Mouse (Mus musculus) hindbrain, embryonic 12.5 days (tissue): ENCODE data around the gene Ubac1. TPM values are rescaled to one million over a fixed set of nuclear protein-coding genes. Genes with fewer than 3 reads are reported as not detected.

Source experiments
- ATAC-seq: fragments of 200-750 bp; cut with Nextera tagmentation; 2 replicates; pipeline ENCODE4 v1.8.0; 2017; ENCODE audit warnings: moderate TSS enrichment; ENCODE audit not compliant: low FRiP score
- H3K27ac ChIP-seq: fragments of 300-500 bp; sonication (generic); 2 replicates; pipeline ENCODE4 v1.5.1; 2016; ENCODE audit warnings: mild to moderate bottlenecking
- H3K27me3 ChIP-seq: fragments of 300-500 bp; sonication (generic); 2 replicates; pipeline ENCODE4 v1.6.1; 2016; ENCODE audit warnings: mild to moderate bottlenecking
- H3K36me3 ChIP-seq: fragments of 300-500 bp; sonication (generic); 2 replicates; pipeline ENCODE4 v1.6.1; 2016; ENCODE audit warnings: mild to moderate bottlenecking
- H3K4me1 ChIP-seq: fragments of 300-500 bp; sonication (generic); 2 replicates; pipeline ENCODE4 v1.6.1; 2016
- H3K4me2 ChIP-seq: fragments of 300-500 bp; sonication (generic); replicated peaks from 2 replicates; pipeline ENCODE4 v1.6.1; 2016; ENCODE audit warnings: mild to moderate bottlenecking
- H3K4me3 ChIP-seq: fragments of 300-500 bp; sonication (generic); 2 replicates; pipeline ENCODE4 v1.5.1; 2016; ENCODE audit warnings: mild to moderate bottlenecking
- H3K9ac ChIP-seq: fragments of 300-500 bp; sonication (generic); 2 replicates; pipeline ENCODE4 v1.6.1; 2016; ENCODE audit warnings: mild to moderate bottlenecking, moderate library complexity
- H3K9me3 ChIP-seq: fragments of 300-500 bp; sonication (generic); replicated peaks from 2 replicates; pipeline ENCODE4 v1.6.1; 2016; ENCODE audit warnings: mild to moderate bottlenecking
- WGBS: fragments of 180-500 bp; shearing (Covaris S2); methylation state at CpG from one replicate; pipeline ENCODE4 v1.1.7; 2016; 5-methylcytosine and 5-hydroxymethylcytosine counted together
- polyA plus RNA-seq: library from polyadenylated mRNA; unstranded; fragments of >200 nt; fragmentation: Nextera tagmentation; extraction: Ambion mirVana; gene quantifications from 2 replicates; pipeline ENCODE4 v1.2.1, GENCODE M21; 2016

Ubac1 gene
- polyA plus RNA-seq, 1 experiment from 2014 or later: 98.4 TPM

DNA sequence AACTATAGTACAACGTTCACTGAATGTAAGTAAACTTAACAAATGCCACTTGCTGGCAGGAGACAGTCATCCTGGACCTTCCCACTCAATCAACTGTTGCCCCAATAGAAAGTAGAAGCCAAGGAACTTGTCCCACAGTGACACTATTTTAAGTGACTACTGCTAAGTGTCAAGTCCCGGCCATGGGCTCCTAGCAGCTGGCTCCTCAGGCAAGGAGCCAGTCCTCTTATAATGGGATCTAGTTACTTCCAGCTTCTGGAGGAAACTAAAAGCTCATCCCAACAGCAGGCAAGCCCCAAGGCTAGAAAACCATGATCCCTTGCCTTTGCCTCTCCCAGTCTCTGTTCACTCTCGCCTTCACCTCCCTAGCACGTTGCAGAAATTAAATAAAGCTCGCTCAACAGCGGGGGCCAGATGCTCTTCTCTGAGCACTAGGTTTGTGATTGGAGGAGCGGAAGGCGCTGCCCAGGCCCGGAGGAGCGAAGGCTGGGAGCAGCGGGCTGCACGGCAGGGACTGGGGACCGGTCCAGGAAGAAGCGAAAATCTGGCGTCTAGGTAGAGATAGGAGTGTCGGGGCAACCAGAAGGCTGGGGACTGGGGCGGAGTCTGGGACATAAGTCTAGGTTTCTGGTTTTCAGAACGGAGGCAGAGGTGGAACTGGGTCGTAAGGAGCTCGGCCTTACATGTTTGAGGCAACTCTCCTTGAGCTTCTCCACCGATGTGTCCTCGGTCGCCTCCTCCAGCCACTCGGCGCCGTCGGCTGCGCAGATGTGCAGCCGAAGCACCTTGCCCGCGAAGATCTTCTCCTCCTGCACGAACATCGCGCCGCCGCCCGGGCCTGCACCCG, 610 bp downstream of the Ubac1 start:
- Histone ChIP-seq H3K27ac (peak overlapping the region; percentile 86), H3K4me3 (peak overlapping the region; percentile 92), H3K9me3 (no peaks in the 10 kb centered on the region), H3K9ac (peak overlapping the region; percentile 89), H3K36me3 (peaks cover 3% of the 10 kb centered on the region), H3K4me2 (peak overlapping the region; percentile 73), H3K4me1 (peaks cover 16% of the 10 kb centered on the region), H3K27me3 (no peaks in the 10 kb centered on the region)
- ATAC-seq: peak; percentile 24
- WGBS: 3% methylated on average over 38 of the region's 38 CpGs

DNA sequence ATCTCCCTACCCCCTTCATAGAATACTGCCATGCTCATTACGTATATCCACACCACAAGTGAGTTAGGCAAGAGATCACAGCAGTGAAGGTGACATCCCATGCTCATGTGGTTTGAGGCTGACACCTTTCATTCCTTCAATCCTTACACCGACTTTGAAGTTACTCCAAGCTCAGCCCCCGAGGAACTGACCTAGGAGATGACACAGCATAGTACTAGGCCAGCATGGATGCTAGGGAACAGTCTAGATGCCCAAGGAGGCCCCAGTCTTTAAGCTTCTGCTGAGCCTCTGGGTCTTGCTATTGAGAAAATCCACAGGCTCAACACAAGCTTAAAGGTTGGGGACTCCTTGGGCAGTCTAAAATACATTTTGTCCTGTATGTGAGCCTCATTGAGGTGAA, 1.6 kb downstream of the Ubac1 start:
- Histone ChIP-seq H3K4me1 (peaks cover 16% of the 10 kb centered on the region), H3K4me2 (peak overlapping the region; percentile 73), H3K9ac (0 out of 2 replicates have a peak overlapping the region, but pooled peaks have one; percentile 89), H3K27me3 (no peaks in the 10 kb centered on the region), H3K9me3 (no peaks in the 10 kb centered on the region), H3K4me3 (no peak overlapping the region), H3K27ac (no peak overlapping the region), H3K36me3 (peaks cover 13% of the 10 kb centered on the region)
- no peak for ATAC-seq
- WGBS: 88% methylated on average over 3 of the region's 3 CpGs

DNA sequence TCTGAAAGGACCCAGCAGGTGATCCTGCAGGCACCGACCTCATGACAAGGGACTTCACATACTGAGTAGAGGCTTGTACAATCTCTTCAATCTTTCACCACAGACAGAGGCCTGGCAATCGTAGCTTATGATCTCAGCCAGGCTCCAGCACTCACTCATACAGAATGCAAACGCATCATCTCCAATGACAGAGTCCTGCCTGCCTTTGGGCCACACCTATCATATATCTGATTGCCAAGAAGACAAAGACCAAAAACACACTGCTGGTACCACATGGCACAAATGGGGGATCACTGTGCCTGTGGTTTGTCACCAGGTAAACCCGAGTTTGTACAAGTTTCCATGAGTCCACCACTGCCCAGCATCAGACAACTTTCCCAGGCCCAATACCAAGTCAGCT, 4.2 kb downstream of the Ubac1 start:
- H3K27me3 ChIP-seq: no peaks in the 10 kb centered on the region
- no peaks in the 10 kb centered on the region for H3K9me3 ChIP-seq
- no peak for ATAC-seq
- peaks cover 16% of the 10 kb centered on the region for H3K4me1 ChIP-seq
- WGBS: 78% methylated on average over 4 of the region's 4 CpGs
- H3K4me3 ChIP-seq: no peak overlapping the region
- H3K9ac ChIP-seq: no peak overlapping the region; the same call in 1 of the 2 replicates
- peaks cover 35% of the 10 kb centered on the region for H3K36me3 ChIP-seq
- no peak overlapping the region for H3K4me2 ChIP-seq
- H3K27ac ChIP-seq: no peak overlapping the region

DNA sequence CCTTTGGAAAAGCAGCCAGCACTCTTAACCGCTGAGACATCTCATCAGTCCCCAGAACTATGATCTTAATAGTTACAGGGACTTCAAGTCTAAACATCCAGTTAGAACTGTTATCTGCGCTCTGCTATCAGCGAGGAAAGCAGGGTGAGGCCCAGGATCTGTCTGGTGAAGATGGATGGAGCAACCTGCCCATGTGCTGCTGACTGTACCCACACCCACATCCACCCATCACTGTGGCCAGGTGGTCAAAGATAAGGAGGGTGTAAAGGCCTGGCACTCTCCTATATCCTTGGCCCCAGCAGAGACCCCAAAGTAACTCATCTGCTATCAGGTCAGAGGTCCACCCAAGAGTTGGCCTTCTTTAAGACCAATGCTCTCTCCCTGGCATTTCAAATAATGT, 7.9 kb downstream of the Ubac1 start:
- Histone ChIP-seq H3K27me3 (no peaks in the 10 kb centered on the region), H3K9me3 (no peaks in the 10 kb centered on the region), H3K36me3 (peaks cover 70% of the 10 kb centered on the region), H3K4me1 (peaks cover 2% of the 10 kb centered on the region; the same call in 1 of the 2 replicates), H3K4me3 (no peak overlapping the region), H3K4me2 (no peak overlapping the region), H3K27ac (no peak overlapping the region), H3K9ac (no peak overlapping the region)
- ATAC-seq: no peak
- 89% methylated on average over 3 of the region's 3 CpGs for WGBS

DNA sequence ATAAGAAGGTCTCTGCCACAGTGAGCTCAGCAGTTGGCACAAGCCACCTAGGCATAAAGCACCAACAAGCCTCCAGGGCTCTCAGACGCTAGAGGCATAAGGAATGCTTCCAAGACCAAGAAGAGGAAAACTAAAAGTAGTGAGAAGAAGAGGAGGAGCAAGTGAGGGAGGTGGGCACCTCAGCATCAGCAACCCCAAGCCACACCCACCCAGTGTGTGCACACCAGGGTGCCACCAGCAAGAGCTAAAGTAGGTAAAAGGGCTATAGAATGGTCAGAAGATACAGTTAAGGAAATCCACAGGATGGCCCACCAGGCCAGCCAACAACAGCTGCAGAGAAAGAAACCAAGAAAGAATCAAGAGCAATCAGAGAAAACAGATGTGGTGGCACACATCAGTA, 10.1 kb downstream of the Ubac1 start:
- no peak overlapping the region for H3K4me2 ChIP-seq
- ATAC-seq: no peak
- 85% methylated on average over 1 of the region's 1 CpGs for WGBS
- H3K9ac ChIP-seq: no peak overlapping the region
- H3K9me3 ChIP-seq: no peaks in the 10 kb centered on the region
- H3K36me3 ChIP-seq: peaks cover 92% of the 10 kb centered on the region
- no peak overlapping the region for H3K27ac ChIP-seq
- no peak overlapping the region for H3K4me3 ChIP-seq
- H3K4me1 ChIP-seq: no peaks in the 10 kb centered on the region
- no peaks in the 10 kb centered on the region for H3K27me3 ChIP-seq

DNA sequence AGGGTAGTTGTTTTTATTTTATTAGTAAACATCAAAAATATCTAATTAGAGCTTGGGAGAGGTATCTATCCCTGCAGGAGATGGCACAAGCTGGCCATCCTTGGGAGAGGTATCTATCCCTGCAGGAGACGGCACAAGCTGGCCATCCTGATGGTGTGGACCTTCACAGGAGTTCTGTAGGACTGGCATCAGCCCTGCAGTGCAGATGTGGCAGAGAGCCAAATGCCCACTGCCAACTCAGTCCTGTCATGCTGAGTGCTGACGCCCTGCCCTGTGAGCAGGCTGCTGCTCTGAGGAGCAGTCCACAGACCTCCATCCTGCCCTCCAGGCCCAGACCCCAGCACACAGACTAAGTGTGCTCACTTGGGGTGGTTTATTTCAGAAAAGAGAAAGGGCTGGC, 19.5 kb downstream of the Ubac1 start:
- H3K27me3 ChIP-seq: no peaks in the 10 kb centered on the region
- ATAC-seq: no peak

DNA sequence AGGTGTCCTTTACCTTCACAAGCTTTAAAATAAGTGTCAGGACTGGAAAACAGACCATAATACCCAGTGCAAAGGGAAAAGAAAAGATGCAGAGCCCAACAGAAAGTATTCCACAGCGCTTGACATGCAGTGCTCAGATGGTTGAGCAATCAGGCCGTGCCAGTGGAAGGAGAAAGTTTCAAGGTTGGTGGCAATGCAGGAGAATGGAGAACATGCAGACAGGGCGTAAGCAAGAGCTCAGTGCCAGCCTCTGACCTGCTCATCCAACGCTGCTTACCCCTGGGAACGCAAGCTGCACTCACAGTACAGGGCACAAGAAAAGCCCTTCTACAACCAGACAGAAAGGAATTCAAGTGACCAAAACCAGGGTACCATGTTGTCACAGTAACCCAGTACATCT, 20.4 kb downstream of the Ubac1 start:
- peaks cover 70% of the 10 kb centered on the region for H3K36me3 ChIP-seq

More for the DNA sequence above, 19.5 kb downstream of the Ubac1 start:
- Histone ChIP-seq H3K9me3 (no peaks in the 10 kb centered on the region), H3K27ac (no peak overlapping the region), H3K4me3 (no peak overlapping the region), H3K4me1 (no peaks in the 10 kb centered on the region), H3K36me3 (peaks cover 78% of the 10 kb centered on the region), H3K9ac (no peak overlapping the region), H3K4me2 (no peak overlapping the region)
- 92% methylated on average over 2 of the region's 2 CpGs for WGBS

DNA sequence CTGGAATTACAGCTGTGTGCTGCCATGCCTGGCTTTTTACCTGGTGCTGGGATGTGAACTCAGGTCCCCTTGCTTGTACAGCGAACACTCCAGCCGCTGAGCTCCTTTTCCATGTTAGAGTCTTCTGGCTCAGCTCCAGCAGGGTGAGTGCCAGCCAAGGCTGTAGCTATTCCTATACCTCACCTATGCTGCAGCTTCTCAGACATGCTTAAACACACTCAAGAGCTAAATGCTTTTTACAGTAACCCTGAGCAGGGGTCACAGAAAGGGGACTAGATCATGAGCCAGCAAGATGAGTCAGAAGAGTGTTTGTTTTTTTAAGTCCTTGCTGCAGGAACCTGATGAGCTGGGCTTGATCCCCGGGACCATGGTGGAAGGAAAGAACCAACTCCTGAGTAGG, 23.8 kb downstream of the Ubac1 start:
- Histone ChIP-seq H3K4me1 (no peaks in the 10 kb centered on the region), H3K9ac (no peak overlapping the region), H3K4me3 (no peak overlapping the region), H3K4me2 (no peak overlapping the region), H3K27me3 (no peaks in the 10 kb centered on the region), H3K36me3 (peaks cover 41% of the 10 kb centered on the region), H3K27ac (no peak overlapping the region), H3K9me3 (no peaks in the 10 kb centered on the region)
- no peak for ATAC-seq
- 97% methylated on average over 3 of the region's 3 CpGs for WGBS

More for the DNA sequence above, 20.4 kb downstream of the Ubac1 start:
- Histone ChIP-seq H3K4me2 (no peak overlapping the region), H3K27ac (no peak overlapping the region), H3K27me3 (no peaks in the 10 kb centered on the region), H3K4me1 (no peaks in the 10 kb centered on the region), H3K9me3 (no peaks in the 10 kb centered on the region), H3K9ac (no peak overlapping the region), H3K4me3 (no peak overlapping the region)
- 97% methylated on average over 5 of the region's 5 CpGs for WGBS
- ATAC-seq: no peak

DNA sequence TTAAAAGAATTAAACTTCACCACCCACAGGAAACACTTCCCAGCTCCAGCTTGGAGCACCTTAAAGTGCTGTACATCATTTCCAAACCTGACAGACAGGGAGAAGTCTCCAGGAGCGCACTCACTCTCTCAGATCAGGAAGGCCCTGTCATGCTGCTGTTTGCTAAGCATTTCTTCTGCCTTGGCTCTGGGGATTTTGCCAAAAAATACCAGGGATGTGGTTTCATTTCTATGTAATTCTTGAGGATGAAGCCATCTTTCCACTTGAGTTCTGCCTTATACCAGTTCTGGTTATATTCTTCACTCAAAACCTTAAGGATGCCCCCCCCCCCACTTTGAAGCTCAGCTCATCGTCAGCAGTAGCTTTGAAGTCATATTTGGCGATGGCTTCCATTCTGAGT, 26.8 kb downstream of the Ubac1 start:
- ATAC-seq: no peak
- Histone ChIP-seq H3K4me1 (no peaks in the 10 kb centered on the region), H3K4me3 (no peak overlapping the region), H3K27ac (no peak overlapping the region), H3K9me3 (no peaks in the 10 kb centered on the region), H3K27me3 (no peaks in the 10 kb centered on the region), H3K9ac (no peak overlapping the region), H3K4me2 (no peak overlapping the region), H3K36me3 (peaks cover 23% of the 10 kb centered on the region)
- WGBS: 91% methylated on average over 3 of the region's 3 CpGs

DNA sequence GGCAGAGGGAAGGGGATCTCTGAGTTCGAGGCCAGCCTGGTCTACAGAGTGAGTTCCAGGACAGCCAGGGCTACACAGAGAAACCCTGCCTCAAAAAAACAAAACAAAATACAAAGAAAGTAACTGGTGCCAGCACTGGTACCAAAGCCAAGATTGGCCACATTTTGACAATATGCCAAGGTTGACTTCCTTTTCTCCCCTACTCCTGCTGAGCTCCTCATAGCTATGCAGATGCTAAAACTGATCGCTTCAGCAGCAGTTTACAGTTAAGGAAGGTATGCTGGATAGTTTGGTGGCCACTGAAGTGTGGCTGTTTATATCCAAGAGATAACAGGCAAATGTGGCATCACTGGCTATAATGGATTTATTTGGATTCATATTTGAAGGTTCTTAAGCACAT, 29.3 kb downstream of the Ubac1 start:
- Histone ChIP-seq H3K9me3 (no peaks in the 10 kb centered on the region), H3K4me2 (no peak overlapping the region), H3K27me3 (no peaks in the 10 kb centered on the region), H3K27ac (no peak overlapping the region), H3K9ac (no peak overlapping the region), H3K4me1 (no peaks in the 10 kb centered on the region), H3K4me3 (no peak overlapping the region), H3K36me3 (peaks cover 2% of the 10 kb centered on the region)
- no peak for ATAC-seq
- WGBS: 70% methylated on average over 2 of the region's 2 CpGs

DNA sequence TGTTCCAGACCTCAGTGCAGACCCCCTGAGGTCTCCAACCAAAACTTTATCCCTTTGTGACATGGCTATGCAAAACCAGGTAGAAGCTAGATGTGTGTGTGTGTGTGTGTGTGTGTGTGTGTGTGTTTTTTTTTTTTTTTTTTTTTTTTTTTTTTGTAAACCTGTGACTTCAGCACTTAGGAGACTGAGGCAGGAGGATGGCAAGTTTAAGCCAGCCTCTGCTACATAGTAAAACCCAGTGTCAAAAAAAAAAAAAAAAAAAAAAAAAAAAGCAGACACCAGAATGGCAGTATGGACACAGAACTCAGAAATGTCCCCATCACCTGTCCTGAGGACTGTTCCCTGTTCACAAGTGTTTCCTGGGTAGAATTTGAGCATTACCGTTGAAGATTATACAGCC, 31.9 kb downstream of the Ubac1 start:
- no peak for ATAC-seq
- 91% methylated on average over 1 of the region's 1 CpGs for WGBS
- no peaks in the 10 kb centered on the region for H3K36me3 ChIP-seq
- H3K9me3 ChIP-seq: no peaks in the 10 kb centered on the region
- no peak overlapping the region for H3K9ac ChIP-seq
- H3K4me2 ChIP-seq: no peak overlapping the region
- H3K27me3 ChIP-seq: no peaks in the 10 kb centered on the region
- H3K4me1 ChIP-seq: no peaks in the 10 kb centered on the region
- no peak overlapping the region for H3K4me3 ChIP-seq
- H3K27ac ChIP-seq: no peak overlapping the region

DNA sequence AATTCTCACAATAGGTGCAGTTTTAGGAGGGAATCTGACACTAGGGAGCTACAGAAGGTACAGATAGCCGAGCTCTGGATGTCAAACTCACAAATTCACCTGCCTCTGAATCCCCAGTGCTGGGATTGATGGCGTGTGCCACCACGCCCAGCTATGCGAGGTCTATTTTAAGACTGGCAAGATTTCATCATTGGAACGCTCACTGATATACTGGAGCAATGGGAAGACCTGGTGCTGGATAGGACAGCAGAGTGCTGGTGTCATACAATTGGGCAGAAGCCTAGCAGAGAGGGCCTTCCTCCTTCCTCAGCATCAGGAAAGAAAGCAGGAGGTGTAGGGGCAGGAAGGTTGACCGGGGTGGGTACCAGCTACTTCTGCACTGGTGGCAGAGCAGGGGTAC, 33.7 kb downstream of the Ubac1 start:
- H3K9ac ChIP-seq: no peak overlapping the region

DNA sequence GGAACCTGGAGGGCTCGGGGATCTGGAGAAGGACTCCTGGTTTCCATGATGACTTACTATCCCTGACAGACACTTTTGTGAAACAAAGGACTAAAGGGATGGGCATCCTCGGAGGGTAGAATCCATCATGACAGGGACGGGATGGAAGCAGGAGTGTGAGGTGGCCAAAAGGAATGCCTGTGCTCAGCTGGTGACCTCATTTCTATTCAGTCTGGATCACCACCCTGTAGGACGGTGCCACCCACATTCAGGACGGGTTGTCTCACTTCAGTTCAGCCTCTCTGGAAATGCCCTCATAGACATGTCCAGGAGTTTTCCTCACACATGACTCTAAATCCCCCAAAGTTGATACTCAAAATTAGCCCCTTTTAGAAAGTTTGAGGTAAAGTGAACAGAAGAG, 34.9 kb downstream of the Ubac1 start:
- Histone ChIP-seq H3K36me3 (no peaks in the 10 kb centered on the region), H3K27ac (no peak overlapping the region), H3K9me3 (no peaks in the 10 kb centered on the region), H3K27me3 (no peaks in the 10 kb centered on the region), H3K4me3 (no peak overlapping the region), H3K4me2 (no peak overlapping the region), H3K9ac (no peak overlapping the region), H3K4me1 (peaks cover 13% of the 10 kb centered on the region)
- WGBS: 55% methylated on average over 5 of the region's 5 CpGs
- ATAC-seq: no peak

More for the DNA sequence above, 33.7 kb downstream of the Ubac1 start:
- H3K36me3 ChIP-seq: no peaks in the 10 kb centered on the region
- 91% methylated on average over 6 of the region's 6 CpGs for WGBS
- no peak overlapping the region for H3K4me2 ChIP-seq
- no peaks in the 10 kb centered on the region for H3K27me3 ChIP-seq
- no peaks in the 10 kb centered on the region for H3K9me3 ChIP-seq
- no peak overlapping the region for H3K4me3 ChIP-seq
- peaks cover 8% of the 10 kb centered on the region for H3K4me1 ChIP-seq
- ATAC-seq: no peak
- no peak overlapping the region for H3K27ac ChIP-seq
